Mouse (Mus musculus): ENCODE results near the gene Plk5.

DNA sequence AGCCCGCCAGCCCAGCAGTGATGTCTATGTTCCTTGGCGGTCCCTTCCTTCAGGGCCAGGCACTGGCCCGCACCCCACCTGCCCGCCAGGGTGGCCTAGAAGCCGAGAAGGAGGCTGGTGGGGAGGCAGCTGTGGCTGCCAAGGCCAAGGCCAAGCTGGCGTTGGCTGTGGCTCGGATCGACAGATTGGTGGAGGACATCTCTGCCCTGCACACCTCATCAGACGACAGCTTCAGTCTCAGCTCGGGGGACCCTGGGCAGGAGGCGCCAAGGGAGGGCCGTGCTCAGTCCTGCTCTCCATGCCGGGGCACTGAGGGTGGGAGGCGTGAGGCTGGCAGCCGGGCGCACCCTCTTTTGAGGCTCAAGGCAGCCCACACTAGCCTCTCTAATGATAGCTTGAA, 44.7 kb upstream of the Plk5 start:
- TF ChIP-seq GATA1 (IDR thresholded peaks at IDR 0.05; ENCODE audit: borderline replicate concordance, low read length) (no peak), FLI1 (IDR thresholded peaks at IDR 0.05; ENCODE audit: low read length) (no peak)
